Mouse (Mus musculus) kidney, embryonic 14.5 days (tissue): ENCODE measurements around the gene Bloc1s3. TPM values are rescaled to one million over a fixed set of nuclear protein-coding genes. Genes with fewer than 3 reads are reported as not detected.

ENCODE experiments used
- ATAC-seq: fragments of 200-750 bp; cut with Nextera tagmentation; 2 replicates; pipeline ENCODE4 v1.8.0; 2017; ENCODE audit warnings: moderate number of reproducible peaks, mild to moderate bottlenecking, moderate TSS enrichment, moderate library complexity; ENCODE audit not compliant: low FRiP score, low TSS enrichment
- H3K27ac ChIP-seq: fragments of 300-500 bp; sonication (generic); 2 replicates; pipeline ENCODE4 v1.5.1; 2014; ENCODE audit warnings: low read depth, mild to moderate bottlenecking, low read length, moderate library complexity, mixed read lengths
- H3K27me3 ChIP-seq: fragments of 300-500 bp; sonication (generic); 2 replicates; pipeline ENCODE4 v1.6.1; 2014; ENCODE audit warnings: mild to moderate bottlenecking, low read length; ENCODE audit not compliant: control insufficient read depth, insufficient read depth
- H3K36me3 ChIP-seq: fragments of 300-500 bp; sonication (generic); 2 replicates; pipeline ENCODE4 v1.6.1; 2014; ENCODE audit warnings: low read length, mixed read lengths; ENCODE audit not compliant: control insufficient read depth, insufficient read depth
- H3K4me1 ChIP-seq: fragments of 300-500 bp; sonication (generic); 2 replicates; pipeline ENCODE4 v1.6.1; 2014; ENCODE audit warnings: low read length, mixed read lengths; ENCODE audit not compliant: control insufficient read depth, insufficient read depth
- H3K4me2 ChIP-seq: fragments of 300-500 bp; sonication (generic); replicated peaks from 2 replicates; pipeline ENCODE4 v1.6.1; 2014; ENCODE audit warnings: low read depth, mild to moderate bottlenecking, low read length
- H3K4me3 ChIP-seq: fragments of 300-500 bp; sonication (generic); 2 replicates; pipeline ENCODE4 v1.5.1; 2014; ENCODE audit warnings: mild to moderate bottlenecking, low read length
- H3K9ac ChIP-seq: fragments of 300-500 bp; sonication (generic); 2 replicates; pipeline ENCODE4 v1.6.1; 2014; ENCODE audit warnings: low read depth, mild to moderate bottlenecking, low read length, moderate library complexity
- H3K9me3 ChIP-seq: fragments of 300-500 bp; sonication (generic); 2 replicates; pipeline ENCODE4 v1.6.1; 2016; ENCODE audit warnings: low read length; ENCODE audit not compliant: control insufficient read depth
- WGBS: fragments of 180-500 bp; shearing (Covaris S2); extraction: QIAGEN DNeasy Blood & Tissue Kit; methylation state at CpG from one replicate; pipeline ENCODE4 v1.1.7; 2014; 5-methylcytosine and 5-hydroxymethylcytosine counted together
- polyA plus RNA-seq: library from polyadenylated mRNA; unstranded; fragments of >200 nt; fragmentation: Nextera tagmentation; extraction: Ambion mirVana; gene quantifications from 2 replicates; pipeline ENCODE4 v1.2.1, GENCODE M21; 2014

The Bloc1s3 gene
- polyA plus RNA-seq, 1 experiment from 2014 or later = 1.4 TPM

- no peaks in the 10 kb centered on the region for H3K9me3 ChIP-seq
- no peak overlapping the region for H3K27ac ChIP-seq
- H3K27me3 ChIP-seq = no peaks in the 10 kb centered on the region
- H3K4me1 ChIP-seq = 0 out of 2 replicates have a peak, but pooled peaks cover 7% of the 10 kb centered on the region
- H3K4me2 ChIP-seq = no peak overlapping the region
- no peak overlapping the region for H3K9ac ChIP-seq
- no peaks in the 10 kb centered on the region for H3K36me3 ChIP-seq
- 0 out of 2 replicates have a peak, but pooled peaks have one; percentile 25 for ATAC-seq
- no peak overlapping the region for H3K4me3 ChIP-seq
- whole genome bisulfite sequencing = 69% methylated on average over 8 of the region's 8 CpGs
These were observed 34.1 kb upstream of the Bloc1s3 start for GRCm38 (mm10) chr7:19542155-19542691.

GRCm38 (mm10) chr7:19541681-19542154, 33.6 kb upstream of the Bloc1s3 start:
- no peak overlapping the region for H3K9ac ChIP-seq
- no peaks in the 10 kb centered on the region for H3K9me3 ChIP-seq
- H3K4me1 ChIP-seq = 0 out of 2 replicates have a peak, but pooled peaks cover 7% of the 10 kb centered on the region
- H3K27ac ChIP-seq = no peak overlapping the region
- no peaks in the 10 kb centered on the region for H3K27me3 ChIP-seq
- ATAC-seq = peak; percentile 55
- WGBS = 70% methylated on average over 7 of the region's 7 CpGs
- H3K36me3 ChIP-seq = no peaks in the 10 kb centered on the region
- no peak overlapping the region for H3K4me2 ChIP-seq
- H3K4me3 ChIP-seq = no peak overlapping the region

- H3K9me3 ChIP-seq = no peaks in the 10 kb centered on the region
- ATAC-seq = 0 out of 2 replicates have a peak, but pooled peaks have one; percentile 5
- H3K4me1 ChIP-seq = 0 out of 2 replicates have a peak, but pooled peaks cover 7% of the 10 kb centered on the region
- H3K27me3 ChIP-seq = no peaks in the 10 kb centered on the region
- no peak overlapping the region for H3K9ac ChIP-seq
- no peak overlapping the region for H3K4me3 ChIP-seq
- no peaks in the 10 kb centered on the region; the same call in 1 of the 2 replicates for H3K36me3 ChIP-seq
- no peak overlapping the region for H3K4me2 ChIP-seq
- H3K27ac ChIP-seq = no peak overlapping the region
- 92% methylated on average over 2 of the region's 2 CpGs for WGBS
These were observed 32.8 kb upstream of the Bloc1s3 start for GRCm38 (mm10) chr7:19540771-19541566.

- H3K9me3 ChIP-seq = no peaks in the 10 kb centered on the region
- H3K36me3 ChIP-seq = peaks cover 51% of the 10 kb centered on the region
- H3K4me1 ChIP-seq = no peaks in the 10 kb centered on the region
- no peak for ATAC-seq
- H3K9ac ChIP-seq = no peak overlapping the region
- no peaks in the 10 kb centered on the region for H3K27me3 ChIP-seq
- H3K27ac ChIP-seq = no peak overlapping the region
- no peak overlapping the region for H3K4me2 ChIP-seq
- 94% methylated on average over 10 of the region's 10 CpGs for WGBS
- H3K4me3 ChIP-seq = no peak overlapping the region
These were observed 26.5 kb upstream of the Bloc1s3 start for GRCm38 (mm10) chr7:19534676-19535075.

- no peak for ATAC-seq
- WGBS = 89% methylated on average over 14 of the region's 14 CpGs
These were observed 24.1 kb upstream of the Bloc1s3 start for GRCm38 (mm10) chr7:19532240-19532639.

GRCm38 (mm10) chr7:19531077-19531476, 22.9 kb upstream of the Bloc1s3 start:
- 59% methylated on average over 10 of the region's 10 CpGs for WGBS
- ATAC-seq = peak; percentile 21; the same call in 1 of the 2 replicates
- H3K36me3 ChIP-seq = peaks cover 61% of the 10 kb centered on the region
- H3K4me1 ChIP-seq = no peaks in the 10 kb centered on the region
- H3K9ac ChIP-seq = no peak overlapping the region
- no peak overlapping the region for H3K4me2 ChIP-seq
- no peak overlapping the region for H3K27ac ChIP-seq
- no peaks in the 10 kb centered on the region for H3K27me3 ChIP-seq
- H3K4me3 ChIP-seq = no peak overlapping the region
- no peaks in the 10 kb centered on the region for H3K9me3 ChIP-seq

More at GRCm38 (mm10) chr7:19532240-19532639, 24.1 kb upstream of the Bloc1s3 start:
- Histone ChIP-seq H3K4me2 (no peak overlapping the region), H3K9me3 (no peaks in the 10 kb centered on the region), H3K27ac (no peak overlapping the region), H3K36me3 (peaks cover 61% of the 10 kb centered on the region), H3K27me3 (no peaks in the 10 kb centered on the region), H3K9ac (no peak overlapping the region), H3K4me1 (no peaks in the 10 kb centered on the region), H3K4me3 (no peak overlapping the region)

GRCm38 (mm10) chr7:19525105-19525481, 16.9 kb upstream of the Bloc1s3 start:
- WGBS = 44% methylated on average over 2 of the region's 2 CpGs
- Histone ChIP-seq H3K36me3 (peaks cover 12% of the 10 kb centered on the region; the same call in 1 of the 2 replicates), H3K27ac (no peak overlapping the region), H3K4me3 (no peak overlapping the region), H3K9me3 (no peaks in the 10 kb centered on the region), H3K27me3 (peaks cover 51% of the 10 kb centered on the region), H3K4me1 (peaks cover 18% of the 10 kb centered on the region), H3K4me2 (no peak overlapping the region), H3K9ac (no peak overlapping the region)
- no peak for ATAC-seq

- H3K4me1 ChIP-seq = peaks cover 18% of the 10 kb centered on the region
- no peaks in the 10 kb centered on the region for H3K9me3 ChIP-seq
- H3K27ac ChIP-seq = no peak overlapping the region
- peak overlapping the region; percentile 39 for H3K4me3 ChIP-seq
- H3K36me3 ChIP-seq = peaks cover 9% of the 10 kb centered on the region; the same call in 1 of the 2 replicates
- 0 out of 2 replicates have a peak, but pooled peaks have one; percentile 16 for ATAC-seq
- peak overlapping the region; percentile 71 for H3K4me2 ChIP-seq
- 14% methylated on average over 24 of the region's 24 CpGs for WGBS
- peak overlapping the region; percentile 44; the same call in 1 of the 2 replicates for H3K9ac ChIP-seq
- peaks cover 54% of the 10 kb centered on the region for H3K27me3 ChIP-seq
These were observed 16.4 kb upstream of the Bloc1s3 start for GRCm38 (mm10) chr7:19524420-19525104.
